Mouse (Mus musculus): ENCODE results near the gene Gdf15. TPM values are rescaled to one million over a fixed set of nuclear protein-coding genes. Genes with fewer than 3 reads are reported as not detected.

Gdf15 gene
- polyA plus RNA-seq, 1 experiment = 11.2 TPM

GRCm38 (mm10) chr8:70643019-70643418 lies 10.8 kb upstream of the Gdf15 start:
- no peak overlapping the region for H3K27ac ChIP-seq (ENCODE audit: insufficient read depth, low read depth, low read length)
- WGBS = 87% methylated on average over 3 of the region's 3 CpGs
- H3K36me3 ChIP-seq (ENCODE audit: control insufficient read depth, insufficient read depth, low read length) = no peaks in the 10 kb centered on the region
- no peaks in the 10 kb centered on the region for H3K27me3 ChIP-seq (replicated peaks; ENCODE audit: control insufficient read depth, insufficient read depth, low read length)
- TF ChIP-seq CTCF (conservative IDR thresholded peaks at IDR 0.05; ENCODE audit: insufficient read depth, insufficient read length, low read depth, low read length) (no peak), POLR2A (IDR thresholded peaks at IDR 0.05; ENCODE audit: low read depth, low read length) (no peak)
- H3K4me3 ChIP-seq (ENCODE audit: insufficient read depth, low read depth, low read length) = no peak overlapping the region
- peaks cover 29% of the 10 kb centered on the region for H3K4me1 ChIP-seq (ENCODE audit: control insufficient read depth, insufficient read depth, low read length)
- no peak for DNase-seq

- DNase-seq = no peak
- TF ChIP-seq CTCF (conservative IDR thresholded peaks at IDR 0.05; ENCODE audit: insufficient read depth, insufficient read length, low read depth, low read length) (no peak), POLR2A (IDR thresholded peaks at IDR 0.05; ENCODE audit: low read depth, low read length) (no peak)
- Histone ChIP-seq H3K27ac (ENCODE audit: insufficient read depth, low read depth, low read length) (0 out of 2 replicates have a peak overlapping the region, but pooled peaks have one; percentile 12), H3K4me1 (ENCODE audit: control insufficient read depth, insufficient read depth, low read length) (peaks cover 42% of the 10 kb centered on the region), H3K27me3 (replicated peaks; ENCODE audit: control insufficient read depth, insufficient read depth, low read length) (no peaks in the 10 kb centered on the region), H3K36me3 (ENCODE audit: control insufficient read depth, insufficient read depth, low read length) (no peaks in the 10 kb centered on the region), H3K4me3 (ENCODE audit: insufficient read depth, low read depth, low read length) (no peak overlapping the region)
- 61% methylated on average over 9 of the region's 9 CpGs for WGBS
Measured at GRCm38 (mm10) chr8:70638752-70639151, 6.5 kb upstream of the Gdf15 start.

- DNase-seq = peak; percentile 76
- H3K4me1 ChIP-seq (ENCODE audit: control insufficient read depth, insufficient read depth, low read length) = peaks cover 53% of the 10 kb centered on the region
- no peak overlapping the region for H3K4me3 ChIP-seq (ENCODE audit: insufficient read depth, low read depth, low read length)
- TF ChIP-seq POLR2A (IDR thresholded peaks at IDR 0.05; ENCODE audit: low read depth, low read length) (no peak), CTCF (conservative IDR thresholded peaks at IDR 0.05; ENCODE audit: insufficient read depth, insufficient read length, low read depth, low read length) (no peak)
- H3K27ac ChIP-seq (ENCODE audit: insufficient read depth, low read depth, low read length) = peak overlapping the region; percentile 1; the same call in 1 of the 2 replicates
- WGBS = 49% methylated on average over 8 of the region's 8 CpGs
- no peaks in the 10 kb centered on the region for H3K27me3 ChIP-seq (replicated peaks; ENCODE audit: control insufficient read depth, insufficient read depth, low read length)
- no peaks in the 10 kb centered on the region for H3K36me3 ChIP-seq (ENCODE audit: control insufficient read depth, insufficient read depth, low read length)
Measured at GRCm38 (mm10) chr8:70636838-70637237, 4.6 kb upstream of the Gdf15 start.

- peak overlapping the region; percentile 78 for H3K27ac ChIP-seq (ENCODE audit: insufficient read depth, low read depth, low read length)
Measured at GRCm38 (mm10) chr8:70635527-70635926, 3.3 kb upstream of the Gdf15 start.

GRCm38 (mm10) chr8:70634066-70634465 lies 1.8 kb upstream of the Gdf15 start:
- H3K27ac ChIP-seq (ENCODE audit: insufficient read depth, low read depth, low read length) = peak overlapping the region; percentile 78
- H3K4me3 ChIP-seq (ENCODE audit: insufficient read depth, low read depth, low read length) = no peak overlapping the region
- H3K4me1 ChIP-seq (ENCODE audit: control insufficient read depth, insufficient read depth, low read length) = peaks cover 59% of the 10 kb centered on the region
- 11% methylated on average over 6 of the region's 6 CpGs for WGBS
- TF ChIP-seq POLR2A (IDR thresholded peaks at IDR 0.05; ENCODE audit: low read depth, low read length) = no peak
- TF ChIP-seq CTCF (conservative IDR thresholded peaks at IDR 0.05; ENCODE audit: insufficient read depth, insufficient read length, low read depth, low read length) = no peak
- no peaks in the 10 kb centered on the region for H3K27me3 ChIP-seq (replicated peaks; ENCODE audit: control insufficient read depth, insufficient read depth, low read length)
- DNase-seq = peak; percentile 92
- no peaks in the 10 kb centered on the region for H3K36me3 ChIP-seq (ENCODE audit: control insufficient read depth, insufficient read depth, low read length)

More at GRCm38 (mm10) chr8:70635527-70635926, 3.3 kb upstream of the Gdf15 start:
- DNase-seq = peak; percentile 86
- H3K36me3 ChIP-seq (ENCODE audit: control insufficient read depth, insufficient read depth, low read length) = no peaks in the 10 kb centered on the region
- WGBS = 36% methylated on average over 6 of the region's 6 CpGs
- no peak overlapping the region for H3K4me3 ChIP-seq (ENCODE audit: insufficient read depth, low read depth, low read length)
- H3K4me1 ChIP-seq (ENCODE audit: control insufficient read depth, insufficient read depth, low read length) = peaks cover 55% of the 10 kb centered on the region
- no peaks in the 10 kb centered on the region for H3K27me3 ChIP-seq (replicated peaks; ENCODE audit: control insufficient read depth, insufficient read depth, low read length)
- no peak for TF ChIP-seq POLR2A (IDR thresholded peaks at IDR 0.05; ENCODE audit: low read depth, low read length)
- no peak for TF ChIP-seq CTCF (conservative IDR thresholded peaks at IDR 0.05; ENCODE audit: insufficient read depth, insufficient read length, low read depth, low read length)

DNA sequence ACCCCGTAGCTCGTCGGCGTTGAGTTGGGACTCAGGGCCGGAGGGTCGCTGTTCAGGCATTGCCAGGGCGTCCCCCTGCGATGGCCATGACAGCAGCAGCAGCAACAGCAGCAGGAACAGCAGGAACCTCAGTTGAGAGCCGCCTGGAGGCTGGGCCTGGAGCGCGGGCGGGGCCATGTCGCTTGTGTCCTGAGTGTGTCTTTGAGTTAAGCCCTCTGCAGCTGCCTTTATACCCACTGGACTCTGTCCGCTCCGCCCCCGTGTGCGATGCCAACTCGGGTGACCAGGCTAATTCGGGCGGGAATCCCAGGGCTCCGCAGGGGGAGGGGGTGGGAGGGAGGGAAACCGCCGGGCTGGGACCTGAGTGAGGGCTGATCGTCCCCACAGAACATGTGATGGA lies 820 bp downstream of the Gdf15 start:
- Histone ChIP-seq H3K27ac (ENCODE audit: insufficient read depth, low read depth, low read length) (peak overlapping the region; percentile 70), H3K27me3 (replicated peaks; ENCODE audit: control insufficient read depth, insufficient read depth, low read length) (no peaks in the 10 kb centered on the region), H3K4me1 (ENCODE audit: control insufficient read depth, insufficient read depth, low read length) (peaks cover 43% of the 10 kb centered on the region), H3K4me3 (ENCODE audit: insufficient read depth, low read depth, low read length) (peak overlapping the region; percentile 63), H3K36me3 (ENCODE audit: control insufficient read depth, insufficient read depth, low read length) (no peaks in the 10 kb centered on the region)
- 12% methylated on average over 24 of the region's 24 CpGs for WGBS
- DNase-seq = peak; percentile 87
- TF ChIP-seq POLR2A (IDR thresholded peaks at IDR 0.05; ENCODE audit: low read depth, low read length) = peak; percentile 88
- no peak for TF ChIP-seq CTCF (conservative IDR thresholded peaks at IDR 0.05; ENCODE audit: insufficient read depth, insufficient read length, low read depth, low read length)

- TF ChIP-seq CTCF (conservative IDR thresholded peaks at IDR 0.05; ENCODE audit: insufficient read depth, insufficient read length, low read depth, low read length) = 0 out of 2 replicates have a peak, but pooled peaks have one; percentile 1
- no peak for TF ChIP-seq POLR2A (IDR thresholded peaks at IDR 0.05; ENCODE audit: low read depth, low read length)
- peak overlapping the region; percentile 63 for H3K4me3 ChIP-seq (ENCODE audit: insufficient read depth, low read depth, low read length)
Measured at GRCm38 (mm10) chr8:70630532-70631381, 1.5 kb downstream of the Gdf15 start.

More at GRCm38 (mm10) chr8:70630532-70631381, 1.5 kb downstream of the Gdf15 start:
- Histone ChIP-seq H3K4me1 (ENCODE audit: control insufficient read depth, insufficient read depth, low read length) (peaks cover 39% of the 10 kb centered on the region), H3K27me3 (replicated peaks; ENCODE audit: control insufficient read depth, insufficient read depth, low read length) (no peaks in the 10 kb centered on the region), H3K27ac (ENCODE audit: insufficient read depth, low read depth, low read length) (peak overlapping the region; percentile 70), H3K36me3 (ENCODE audit: control insufficient read depth, insufficient read depth, low read length) (no peaks in the 10 kb centered on the region)
- 14% methylated on average over 22 of the region's 22 CpGs for WGBS
- peak; percentile 91 for DNase-seq
